Mouse (Mus musculus): ENCODE results near the gene Soat2. TPM values are rescaled to one million over a fixed set of nuclear protein-coding genes. Genes with fewer than 3 reads are reported as not detected.
"Not testable (repeated sequence)": the region's sequence is repeated elsewhere in the genome, so short reads cannot be mapped to it uniquely, and the experiment has no call there.

Soat2 gene
- polyA plus RNA-seq, 1 experiment, result 0.18 TPM

DNA sequence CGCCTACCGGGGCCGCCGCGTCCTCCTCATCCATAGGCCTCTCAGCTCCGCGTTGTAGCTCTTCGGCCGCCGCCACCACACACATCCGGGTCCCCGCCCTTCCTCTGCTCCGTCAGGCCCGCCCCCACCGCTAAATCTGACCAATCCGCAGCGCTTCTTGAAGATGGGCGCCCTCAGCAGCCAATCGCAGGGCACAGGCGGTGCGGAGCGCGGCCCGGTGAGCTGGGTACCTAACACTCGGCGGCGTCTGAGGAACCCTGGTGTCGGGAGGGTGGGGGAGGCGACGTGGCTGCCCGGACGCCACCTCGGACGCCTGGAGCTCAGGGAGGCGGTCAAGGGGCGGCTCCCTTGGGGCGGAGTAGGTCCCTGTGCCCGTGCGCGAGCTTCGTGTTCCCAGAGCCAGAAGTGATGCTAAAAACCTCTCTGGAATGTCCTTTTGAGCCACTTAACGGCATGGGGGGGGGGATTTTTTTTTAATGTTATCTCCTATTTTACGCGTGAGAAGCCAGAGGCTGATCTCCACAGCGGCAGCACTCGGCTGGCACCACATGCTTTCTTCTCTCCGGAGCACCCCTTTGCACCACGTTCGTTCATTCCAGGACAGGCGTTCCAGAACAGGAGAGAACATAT lies 14.1 kb upstream of the Soat2 start, which contains the start of gene Spryd3:
TSS of gene Spryd3 (minus strand) at position 106 of the 630 bp plus-strand sequence.
- TF ChIP-seq CTCF (IDR thresholded peaks at IDR 0.05; ENCODE audit: borderline replicate concordance, extremely low read depth, insufficient read depth, insufficient read length), result no peak
- peak; percentile 76; the same call in 1 of the 2 replicates for TF ChIP-seq POLR2A (IDR thresholded peaks at IDR 0.05; ENCODE audit: borderline replicate concordance, extremely low read depth, insufficient read depth, insufficient read length, poor library complexity, severe bottlenecking)
- DNase-seq (ENCODE audit: low read depth), result peak; percentile 99

DNA sequence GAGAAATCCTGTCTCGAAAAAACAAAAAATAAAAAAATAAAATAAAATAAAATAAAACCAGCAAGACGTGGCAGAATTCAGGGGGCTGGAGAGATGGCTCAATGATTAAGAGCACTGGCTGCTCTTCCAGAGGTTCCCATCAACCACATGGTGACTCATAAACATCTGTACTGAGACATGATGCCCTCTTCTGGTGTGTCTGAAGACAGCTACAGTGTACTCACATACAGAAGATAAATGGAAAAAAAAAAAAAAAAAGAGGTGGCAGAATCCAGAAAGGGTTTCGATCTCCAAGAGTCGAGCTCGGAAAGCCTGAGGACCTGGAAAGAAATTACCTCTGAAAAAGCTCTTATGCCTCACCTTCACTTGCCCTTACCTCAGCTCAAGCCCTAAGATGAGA lies 9.2 kb upstream of the Soat2 start:
- TF ChIP-seq CTCF (IDR thresholded peaks at IDR 0.05; ENCODE audit: borderline replicate concordance, extremely low read depth, insufficient read depth, insufficient read length) (no peak), POLR2A (IDR thresholded peaks at IDR 0.05; ENCODE audit: borderline replicate concordance, extremely low read depth, insufficient read depth, insufficient read length, poor library complexity, severe bottlenecking) (no peak)
- DNase-seq (ENCODE audit: low read depth), result no peak

DNA sequence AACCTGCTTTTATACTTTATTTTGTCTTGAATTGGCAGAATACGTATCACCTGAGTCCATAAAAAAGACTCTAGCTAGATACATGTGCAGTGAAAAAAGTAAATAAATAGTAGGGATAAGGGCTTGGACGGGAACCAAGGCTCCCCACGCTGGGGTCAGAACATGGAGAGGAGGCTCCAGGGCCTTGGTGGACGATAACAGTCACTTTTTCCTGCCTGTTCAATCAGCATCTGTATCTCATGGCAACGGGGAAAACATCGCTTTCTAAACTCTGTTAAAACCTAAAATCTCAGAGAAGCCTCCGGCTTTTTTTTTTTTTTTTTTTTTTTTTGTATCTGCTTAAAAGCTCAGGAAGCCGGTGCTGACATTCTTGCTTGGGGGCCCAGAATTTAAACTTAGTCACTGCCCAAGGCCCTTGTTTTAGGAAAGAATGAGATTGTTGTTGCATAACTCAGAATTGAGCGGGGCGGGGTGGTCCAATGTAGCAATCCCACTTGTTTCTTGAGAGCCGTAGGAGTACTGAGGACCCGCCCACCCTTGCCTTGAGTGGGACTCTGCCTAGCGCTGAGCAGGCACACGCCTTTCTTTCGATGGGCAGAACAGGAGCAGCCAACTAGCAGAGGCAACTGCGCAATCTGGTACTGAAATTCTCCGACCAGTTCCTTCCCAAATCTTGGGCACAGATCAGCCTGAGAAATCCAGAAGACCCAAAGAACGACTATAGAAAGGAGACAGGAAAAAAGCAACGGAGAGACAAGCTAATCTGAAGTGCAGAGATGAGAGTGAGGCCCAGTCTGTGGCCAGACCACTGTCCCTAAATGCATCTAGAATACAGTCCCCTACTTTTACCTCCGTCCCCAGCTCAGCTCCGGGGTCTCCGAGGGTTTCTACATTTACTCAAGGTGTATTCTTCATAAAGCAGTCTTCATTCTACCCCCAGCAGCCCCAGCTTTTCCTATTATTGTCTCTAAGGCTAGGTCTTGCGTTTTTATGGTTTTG lies 7.1 kb upstream of the Soat2 start:
- TF ChIP-seq POLR2A (IDR thresholded peaks at IDR 0.05; ENCODE audit: borderline replicate concordance, extremely low read depth, insufficient read depth, insufficient read length, poor library complexity, severe bottlenecking), result no peak
- no peak for TF ChIP-seq CTCF (IDR thresholded peaks at IDR 0.05; ENCODE audit: borderline replicate concordance, extremely low read depth, insufficient read depth, insufficient read length)
- DNase-seq (ENCODE audit: low read depth), result peak; percentile 19

DNA sequence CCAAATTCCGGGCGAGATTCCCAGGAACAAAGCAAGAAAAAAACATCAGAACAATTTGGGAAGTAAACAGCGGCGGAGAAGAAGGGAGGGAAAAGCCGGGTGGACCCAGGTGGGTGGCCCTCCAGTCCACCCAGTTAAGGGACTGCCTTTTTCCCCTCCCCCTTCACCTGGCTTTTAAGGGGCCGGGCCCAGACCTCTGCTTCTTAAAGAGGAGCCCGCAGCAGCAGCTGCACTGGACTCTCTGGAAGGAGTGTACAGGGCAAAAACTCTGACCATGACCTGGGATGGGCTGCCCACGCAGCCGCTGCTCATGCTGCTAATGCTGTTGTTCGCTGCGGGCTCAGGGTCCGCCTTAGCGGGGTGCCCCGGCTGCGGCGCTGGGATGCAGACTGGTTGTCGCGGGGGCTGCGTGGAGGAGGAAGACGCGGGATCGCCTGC lies 6.0 kb upstream of the Soat2 start, which contains the start of gene Igfbp6:
TSS of gene Igfbp6 (plus strand) at position 89 of the 438 bp plus-strand sequence.
- no peak for DNase-seq (ENCODE audit: low read depth)
- TF ChIP-seq POLR2A (IDR thresholded peaks at IDR 0.05; ENCODE audit: borderline replicate concordance, extremely low read depth, insufficient read depth, insufficient read length, poor library complexity, severe bottlenecking) (no peak), CTCF (IDR thresholded peaks at IDR 0.05; ENCODE audit: borderline replicate concordance, extremely low read depth, insufficient read depth, insufficient read length) (no peak)

DNA sequence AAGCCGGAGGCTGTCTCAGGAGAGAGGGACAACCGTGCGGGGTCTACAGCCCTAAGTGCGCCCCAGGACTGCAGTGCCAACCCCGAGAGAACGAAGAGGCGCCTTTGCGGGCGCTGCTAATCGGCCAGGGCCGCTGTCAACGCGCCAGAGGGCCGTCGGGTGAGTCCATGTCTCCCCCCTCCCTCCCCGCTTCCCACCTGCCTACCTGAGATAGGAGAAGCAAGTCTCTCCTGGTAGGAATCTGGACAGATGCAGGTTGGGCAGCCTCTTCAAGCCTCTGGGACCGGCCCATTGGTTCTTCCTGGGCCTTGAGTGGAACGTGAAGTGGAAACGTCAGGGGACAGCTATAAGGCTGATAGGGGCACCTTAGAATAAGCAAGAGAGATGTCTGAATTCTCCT lies 5.6 kb upstream of the Soat2 start:
- TF ChIP-seq POLR2A (IDR thresholded peaks at IDR 0.05; ENCODE audit: borderline replicate concordance, extremely low read depth, insufficient read depth, insufficient read length, poor library complexity, severe bottlenecking) (no peak), CTCF (IDR thresholded peaks at IDR 0.05; ENCODE audit: borderline replicate concordance, extremely low read depth, insufficient read depth, insufficient read length) (no peak)

DNA sequence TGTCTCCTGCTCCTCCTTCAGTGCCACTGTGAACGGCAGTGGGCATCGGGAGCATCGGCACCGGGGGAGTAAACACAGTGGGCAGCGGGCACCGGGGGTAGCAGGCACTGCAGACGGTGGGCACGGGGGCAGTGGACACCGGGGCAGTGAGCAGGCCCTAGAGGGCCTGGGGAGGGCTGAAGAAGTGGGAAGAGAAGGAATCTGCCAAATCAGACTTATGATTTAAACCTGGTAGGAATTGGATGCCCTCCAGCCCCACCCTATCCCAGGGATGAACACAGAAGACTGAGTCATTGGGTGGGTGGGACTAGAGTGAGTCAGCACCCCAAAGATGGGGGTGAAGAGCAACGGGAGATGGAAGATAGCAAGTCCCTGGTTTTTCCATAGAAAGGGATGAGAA lies 5.0 kb upstream of the Soat2 start:
- no peak for DNase-seq (ENCODE audit: low read depth)
- TF ChIP-seq POLR2A (IDR thresholded peaks at IDR 0.05; ENCODE audit: borderline replicate concordance, extremely low read depth, insufficient read depth, insufficient read length, poor library complexity, severe bottlenecking), result no peak
- TF ChIP-seq CTCF (IDR thresholded peaks at IDR 0.05; ENCODE audit: borderline replicate concordance, extremely low read depth, insufficient read depth, insufficient read length), result no peak

More for the DNA sequence above, 5.6 kb upstream of the Soat2 start:
- DNase-seq (ENCODE audit: low read depth), result no peak

DNA sequence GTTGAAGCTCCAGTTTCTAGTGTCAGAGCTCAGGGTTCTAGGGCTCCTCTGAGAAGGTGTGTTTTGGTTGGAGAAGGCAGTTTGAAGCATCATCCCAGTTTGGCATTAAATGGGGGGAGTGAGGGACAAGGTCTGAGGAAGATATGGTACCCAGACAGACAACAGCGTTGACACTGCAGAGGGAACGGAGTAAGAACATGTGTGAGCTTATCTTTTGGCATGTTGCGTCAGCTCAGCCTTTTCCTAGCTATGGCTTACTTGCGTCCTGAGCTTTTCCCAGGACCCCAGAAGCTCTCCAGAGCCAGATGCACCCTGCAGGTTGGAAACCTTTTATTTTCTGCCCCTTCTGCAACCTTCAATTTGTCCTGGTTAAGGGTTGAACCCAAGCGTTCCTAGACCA lies 4.2 kb upstream of the Soat2 start:
- TF ChIP-seq CTCF (IDR thresholded peaks at IDR 0.05; ENCODE audit: borderline replicate concordance, extremely low read depth, insufficient read depth, insufficient read length), result no peak
- no peak for TF ChIP-seq POLR2A (IDR thresholded peaks at IDR 0.05; ENCODE audit: borderline replicate concordance, extremely low read depth, insufficient read depth, insufficient read length, poor library complexity, severe bottlenecking)
- no peak for DNase-seq (ENCODE audit: low read depth)

DNA sequence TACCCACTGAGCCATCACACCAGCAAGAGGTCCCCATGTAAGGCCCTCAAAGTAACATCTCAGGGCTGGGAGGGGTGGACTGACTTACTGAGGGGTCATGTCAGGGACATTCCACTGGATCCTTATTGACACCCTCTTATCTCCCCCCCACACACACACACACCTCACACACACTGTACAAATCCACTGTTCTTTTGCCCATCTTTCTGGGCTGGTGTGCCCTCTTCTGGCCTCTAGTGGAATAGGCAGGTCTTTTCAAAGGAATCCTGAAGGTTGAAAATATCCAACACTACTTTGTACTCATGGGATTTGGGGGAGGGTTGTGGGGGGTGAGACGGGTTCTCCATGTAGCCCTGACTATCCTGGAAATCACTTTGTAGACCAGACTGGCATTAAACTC lies 3.4 kb upstream of the Soat2 start:
- peak; percentile 57 for DNase-seq (ENCODE audit: low read depth)
- peak; percentile 75; the same call in 1 of the 2 replicates for TF ChIP-seq CTCF (IDR thresholded peaks at IDR 0.05; ENCODE audit: borderline replicate concordance, extremely low read depth, insufficient read depth, insufficient read length)
- no peak for TF ChIP-seq POLR2A (IDR thresholded peaks at IDR 0.05; ENCODE audit: borderline replicate concordance, extremely low read depth, insufficient read depth, insufficient read length, poor library complexity, severe bottlenecking)

DNA sequence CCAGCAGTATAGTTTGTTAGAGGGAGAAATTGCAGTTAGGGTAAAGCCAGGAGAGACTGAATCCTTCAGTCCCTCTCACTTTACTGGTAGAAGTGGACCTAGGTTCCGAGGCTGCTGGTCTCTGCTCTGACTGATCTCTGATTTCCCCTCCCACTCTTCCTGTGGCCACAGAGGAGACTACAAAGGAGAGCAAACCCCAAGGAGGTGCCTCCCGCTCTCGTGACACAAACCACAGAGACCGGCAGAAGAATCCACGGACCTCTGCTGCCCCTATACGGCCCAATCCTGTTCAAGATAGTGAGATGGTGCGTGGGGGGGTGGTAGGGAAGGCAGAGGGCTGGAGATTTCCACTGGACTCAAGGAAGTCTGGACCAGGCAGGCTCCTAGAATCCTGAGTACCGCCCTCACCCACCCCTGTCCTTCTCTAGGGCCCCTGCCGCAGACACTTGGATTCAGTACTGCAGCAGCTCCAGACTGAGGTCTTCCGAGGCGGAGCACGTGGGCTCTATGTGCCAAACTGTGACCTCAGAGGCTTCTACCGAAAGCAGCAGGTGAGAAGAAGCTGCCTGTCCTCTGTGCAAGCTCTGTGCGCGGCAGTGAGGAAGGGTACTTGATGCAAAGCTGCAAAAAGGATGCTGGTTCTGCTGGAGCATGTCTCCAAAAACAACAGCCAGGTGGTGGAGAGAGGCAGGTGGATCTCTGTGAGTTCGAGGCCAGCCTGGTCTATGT lies 2.5 kb upstream of the Soat2 start:
- DNase-seq (ENCODE audit: low read depth), result no peak
- TF ChIP-seq CTCF (IDR thresholded peaks at IDR 0.05; ENCODE audit: borderline replicate concordance, extremely low read depth, insufficient read depth, insufficient read length) (no peak), POLR2A (IDR thresholded peaks at IDR 0.05; ENCODE audit: borderline replicate concordance, extremely low read depth, insufficient read depth, insufficient read length, poor library complexity, severe bottlenecking) (no peak)

DNA sequence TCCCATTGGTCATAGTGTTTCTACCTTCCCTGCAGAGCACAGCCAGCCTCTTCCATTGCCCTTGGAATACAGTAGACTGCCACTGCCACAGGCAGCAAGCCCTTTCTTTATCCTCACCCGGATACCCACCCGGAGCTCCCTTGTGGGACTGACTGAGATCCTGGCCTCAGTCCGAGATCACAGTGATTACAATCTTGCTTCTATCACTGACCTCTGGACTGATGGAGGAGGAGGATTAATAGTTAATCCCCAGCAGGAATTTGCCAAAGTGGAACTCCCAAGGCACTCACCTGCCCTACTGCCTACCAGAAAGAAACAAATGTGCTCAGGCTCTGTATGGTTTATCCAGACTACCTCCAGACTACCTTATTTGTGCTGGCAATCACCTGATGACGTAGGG lies 765 bp upstream of the Soat2 start:
- no peak for DNase-seq (ENCODE audit: low read depth)
- TF ChIP-seq POLR2A (IDR thresholded peaks at IDR 0.05; ENCODE audit: borderline replicate concordance, extremely low read depth, insufficient read depth, insufficient read length, poor library complexity, severe bottlenecking), result no peak

DNA sequence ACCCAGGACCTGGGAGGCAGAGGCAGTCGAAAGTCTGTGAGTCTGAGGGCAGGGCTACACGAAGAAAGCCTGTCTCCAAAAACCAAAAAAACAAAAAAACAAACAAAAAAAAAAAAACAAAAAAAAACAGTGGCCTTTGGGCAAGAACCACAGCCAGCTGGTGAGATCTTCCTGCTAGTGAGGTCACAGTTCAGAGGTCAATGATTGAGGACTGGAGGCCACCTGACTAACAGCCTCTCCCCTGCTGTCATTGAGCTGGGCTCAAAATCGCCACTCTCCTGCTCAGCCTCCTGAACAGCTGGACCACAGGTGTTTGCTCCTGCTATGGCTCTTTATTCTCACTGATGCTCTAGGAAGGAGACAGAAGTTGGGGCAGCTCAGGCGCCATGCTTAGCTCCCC lies 2.3 kb downstream of the Soat2 start:
- TF ChIP-seq POLR2A (IDR thresholded peaks at IDR 0.05; ENCODE audit: borderline replicate concordance, extremely low read depth, insufficient read depth, insufficient read length, poor library complexity, severe bottlenecking) (no peak), CTCF (IDR thresholded peaks at IDR 0.05; ENCODE audit: borderline replicate concordance, extremely low read depth, insufficient read depth, insufficient read length) (no peak)
- DNase-seq (ENCODE audit: low read depth), result no peak

DNA sequence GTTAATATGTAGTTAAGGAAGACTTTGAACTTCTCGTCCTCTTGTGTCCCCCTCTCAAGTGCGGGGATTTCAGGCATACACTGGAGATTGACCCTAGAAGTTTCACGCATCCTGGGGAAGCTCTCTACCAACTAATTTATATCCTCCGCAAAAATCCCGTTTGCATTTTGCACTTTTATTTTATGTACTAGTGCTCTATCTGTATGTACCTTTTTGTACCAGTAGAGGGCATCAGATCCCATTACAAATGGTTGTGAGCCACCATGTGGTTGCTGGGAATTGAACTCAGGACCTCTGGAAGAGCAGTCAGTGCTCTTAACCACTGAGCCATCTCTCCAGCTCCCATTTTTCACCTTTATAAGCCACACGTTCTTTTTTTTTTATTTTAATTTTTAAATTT lies 4.7 kb downstream of the Soat2 start:
- DNase-seq (ENCODE audit: low read depth), result not testable (repeated sequence)

Measured in brain, embryonic 14.5 days (tissue).